Mouse (Mus musculus) right cerebral cortex, adult 18-20 months (tissue): ENCODE data around the gene Cnot1.

Experiments used
- DNase-seq: peaks from one replicate; pipeline ENCODE4 v3.0.0; 2022; ENCODE audit warnings: mixed read lengths

Gene Cnot1

GRCm38 (mm10) chr8:95678024-95678611 is 129.1 kb downstream of the Cnot1 start:
- peak; percentile 77 for DNase-seq

GRCm38 (mm10) chr8:95677591-95678023 is 129.7 kb downstream of the Cnot1 start:
- peak; percentile 34 for DNase-seq

- no peak for DNase-seq
Observed at GRCm38 (mm10) chr8:95676631-95677030, 130.6 kb downstream of the Cnot1 start, which contains the start of gene Ndrg4. Gene Ndrg4, plus strand, starts transcription at chr8:95676980.

- DNase-seq, result no peak
Observed at GRCm38 (mm10) chr8:95672811-95673210, 134.5 kb downstream of the Cnot1 start.

GRCm38 (mm10) chr8:95671861-95672260 is 135.4 kb downstream of the Cnot1 start:
- no peak for DNase-seq

GRCm38 (mm10) chr8:95669967-95670366 is 137.3 kb downstream of the Cnot1 start:
- no peak for DNase-seq
